Mouse (Mus musculus) MEL (cell line): ENCODE data around the gene Ndel1.

ENCODE experiments used
- CTCF ChIP-seq, 3 experiments: IDR thresholded peaks in 2 of 3; conservative IDR thresholded peaks in 1 of 3; 2 replicates each; pipeline ENCODE4 v1.5.1; 2011 to 2012; ENCODE audit warnings: low read length in 3 of 3, low read depth in 2 of 3, mild to moderate bottlenecking in 2 of 3, improper control_type of control experiment in 1 of 3, inconsistent platforms in 1 of 3, mixed read lengths in 1 of 3, moderate library complexity in 1 of 3; ENCODE audit not compliant: control insufficient read depth in 1 of 3, insufficient read depth in 1 of 3, poor library complexity in 1 of 3, severe bottlenecking in 1 of 3
- E2F4 ChIP-seq: IDR thresholded peaks from 2 replicates; pipeline ENCODE4 v1.6.1; 2011; ENCODE audit warnings: low read depth, low read length, improper control_type of control experiment, borderline replicate concordance
- HCFC1 ChIP-seq: IDR thresholded peaks from 2 replicates; pipeline ENCODE4 v1.6.1; 2012; ENCODE audit warnings: low read depth, mild to moderate bottlenecking, inconsistent platforms, low read length, improper control_type of control experiment, moderate library complexity
- MAX ChIP-seq: IDR thresholded peaks from 2 replicates; pipeline ENCODE4 v1.6.1; 2011; ENCODE audit warnings: low read length, improper control_type of control experiment
- NELFE ChIP-seq: IDR thresholded peaks from 2 replicates; pipeline ENCODE4 v1.6.1; 2011; ENCODE audit warnings: low read depth, low read length, improper control_type of control experiment

GRCm38 (mm10) chr11:68791794-68792193 is 79.9 kb downstream of the Ndel1 start:
- TF ChIP-seq MAX (no peak), CTCF (IDR thresholded peaks at IDR 0.05 in 2 of 3, conservative IDR thresholded peaks at IDR 0.05 in 1 of 3; ENCODE audit: control insufficient read depth in 1 of 3, insufficient read depth in 1 of 3, low read depth in 2 of 3, low read length in 3 of 3, poor library complexity in 1 of 3, severe bottlenecking in 1 of 3) (no peak), E2F4 (no peak), NELFE (no peak), HCFC1 (no peak)
